Mouse (Mus musculus) hindbrain, postnatal 0 days (tissue): ENCODE data around the gene AU015836. TPM values are rescaled to one million over a fixed set of nuclear protein-coding genes. Genes with fewer than 3 reads are reported as not detected.

ENCODE experiments used
- ATAC-seq: fragments of 200-750 bp; cut with Nextera tagmentation; 2 replicates; pipeline ENCODE4 v1.8.0; 2017; ENCODE audit warnings: mild to moderate bottlenecking, moderate TSS enrichment, moderate library complexity
- DNase-seq: peaks from one replicate; pipeline ENCODE4 v3.0.0-alpha.2; 2015; ENCODE audit warnings: low spot score
- H3K27ac ChIP-seq: fragments of 300-500 bp; sonication (generic); 2 replicates; pipeline ENCODE4 v1.5.1; 2014; ENCODE audit warnings: mild to moderate bottlenecking
- H3K27me3 ChIP-seq: fragments of 300-500 bp; sonication (generic); 2 replicates; pipeline ENCODE4 v1.6.1; 2014; ENCODE audit warnings: low read length, mixed read lengths; ENCODE audit not compliant: insufficient read depth
- H3K36me3 ChIP-seq: fragments of 300-500 bp; sonication (generic); 2 replicates; pipeline ENCODE4 v1.6.1; 2014; ENCODE audit warnings: low read length, mixed read lengths; ENCODE audit not compliant: insufficient read depth
- H3K4me1 ChIP-seq: fragments of 300-500 bp; sonication (generic); 2 replicates; pipeline ENCODE4 v1.6.1; 2014; ENCODE audit warnings: antibody characterized with exemption, low read length, mixed read lengths; ENCODE audit not compliant: insufficient read depth
- H3K4me2 ChIP-seq: fragments of 300-500 bp; sonication (generic); 2 replicates; pipeline ENCODE4 v1.6.1; 2014; ENCODE audit warnings: low read depth, mild to moderate bottlenecking, low read length, moderate library complexity, mixed read lengths
- H3K4me3 ChIP-seq: fragments of 300-500 bp; sonication (generic); 2 replicates; pipeline ENCODE4 v1.5.1; 2014; ENCODE audit warnings: low read length
- H3K9ac ChIP-seq: fragments of 300-500 bp; sonication (generic); replicated peaks from 2 replicates; pipeline ENCODE4 v1.6.1; 2014; ENCODE audit warnings: mild to moderate bottlenecking, low read length, moderate library complexity, mixed read lengths
- H3K9me3 ChIP-seq: fragments of 300-500 bp; sonication (generic); 2 replicates; pipeline ENCODE4 v1.6.1; 2016; ENCODE audit warnings: low read length, mixed read lengths
- CTCF ChIP-seq: IDR thresholded peaks from 2 replicates; pipeline ENCODE4 v1.5.1; 2016; ENCODE audit warnings: antibody characterized with exemption, control low read depth, low read depth
- WGBS: fragments of 180-500 bp; shearing (Covaris S2); extraction: QIAGEN DNeasy Blood & Tissue Kit; methylation state at CpG from one replicate; pipeline ENCODE4 v1.1.7; 2014; 5-methylcytosine and 5-hydroxymethylcytosine counted together
- polyA plus RNA-seq: library from polyadenylated mRNA; unstranded; fragments of >200 nt; fragmentation: Nextera tagmentation; extraction: Ambion mirVana; gene quantifications from 2 replicates; pipeline ENCODE4 v1.2.1, GENCODE M21; 2015
- total RNA-seq: library from RNA; depleted of rRNA; stranded (reverse); fragments of >200 nt; gene quantifications from 2 replicates; pipeline ENCODE4 v1.2.3, GENCODE M21; 2014; rRNA removed

The AU015836 gene
- not detected in 2 replicates for total RNA-seq
- not detected in 2 replicates for polyA plus RNA-seq

- no peak within 1 kb of the TSS for H3K4me3 ChIP-seq
- H3K9me3 ChIP-seq, result no peaks in the 10 kb centered on the region
- no peak within 1 kb of the TSS for H3K9ac ChIP-seq
- DNase-seq (no peak), ATAC-seq (no peak)
- no peak within 1 kb of the TSS for H3K27ac ChIP-seq
- TF ChIP-seq CTCF, result no peak
- H3K36me3 ChIP-seq, result no peaks in the 10 kb centered on the region
- H3K4me1 ChIP-seq, result no peaks in the 10 kb centered on the region
- 67% methylated on average over 14 of the region's 14 CpGs for WGBS
- H3K27me3 ChIP-seq, result no peaks in the 10 kb centered on the region
- no peak within 1 kb of the TSS for H3K4me2 ChIP-seq
Observed at GRCm38 (mm10) chrX:93968444-93968843, at the start of gene AU015836. TSS of gene AU015836 (plus strand) at chrX:93968659.

- Histone ChIP-seq H3K9me3 (no peaks in the 10 kb centered on the region), H3K36me3 (no peaks in the 10 kb centered on the region), H3K9ac (no peak overlapping the region), H3K27ac (no peak overlapping the region), H3K4me2 (no peak overlapping the region), H3K4me1 (no peaks in the 10 kb centered on the region), H3K27me3 (no peaks in the 10 kb centered on the region), H3K4me3 (no peak overlapping the region)
- DNase-seq, result no peak
- no peak for ATAC-seq
- 66% methylated on average over 3 of the region's 3 CpGs for WGBS
- no peak for TF ChIP-seq CTCF
Observed at GRCm38 (mm10) chrX:93919017-93919416, 49.4 kb upstream of the AU015836 start.

- no peak overlapping the region for H3K27ac ChIP-seq
- no peak overlapping the region for H3K4me3 ChIP-seq
- no peak for TF ChIP-seq CTCF
- ATAC-seq (no peak), DNase-seq (no peak)
- no peaks in the 10 kb centered on the region for H3K27me3 ChIP-seq
- H3K9me3 ChIP-seq, result no peaks in the 10 kb centered on the region
- 89% methylated on average over 3 of the region's 3 CpGs for WGBS
- no peak overlapping the region for H3K9ac ChIP-seq
- no peaks in the 10 kb centered on the region for H3K4me1 ChIP-seq
- H3K4me2 ChIP-seq, result no peak overlapping the region
- no peaks in the 10 kb centered on the region for H3K36me3 ChIP-seq
Observed at GRCm38 (mm10) chrX:93928379-93928778, 40.1 kb upstream of the AU015836 start.

- H3K9me3 ChIP-seq, result no peaks in the 10 kb centered on the region
- no peak overlapping the region for H3K4me3 ChIP-seq
- no peaks in the 10 kb centered on the region for H3K36me3 ChIP-seq
- DNase-seq, result no peak
- no peak overlapping the region for H3K9ac ChIP-seq
- no peak for TF ChIP-seq CTCF
- no peak overlapping the region for H3K4me2 ChIP-seq
- no peaks in the 10 kb centered on the region for H3K4me1 ChIP-seq
- no peak for ATAC-seq
- 83% methylated on average over 1 of the region's 1 CpGs for WGBS
- no peak overlapping the region for H3K27ac ChIP-seq
- H3K27me3 ChIP-seq, result no peaks in the 10 kb centered on the region
Observed at GRCm38 (mm10) chrX:93928794-93929193, 39.7 kb upstream of the AU015836 start.

- H3K4me2 ChIP-seq, result no peak overlapping the region
- 87% methylated on average over 3 of the region's 3 CpGs for WGBS
- H3K36me3 ChIP-seq, result no peaks in the 10 kb centered on the region
- no peaks in the 10 kb centered on the region for H3K9me3 ChIP-seq
- H3K27me3 ChIP-seq, result no peaks in the 10 kb centered on the region
- DNase-seq, result no peak
- no peak overlapping the region for H3K4me3 ChIP-seq
- no peak for TF ChIP-seq CTCF
- no peak for ATAC-seq
- no peaks in the 10 kb centered on the region for H3K4me1 ChIP-seq
- H3K27ac ChIP-seq, result no peak overlapping the region
- no peak overlapping the region for H3K9ac ChIP-seq
Observed at GRCm38 (mm10) chrX:93931694-93932093, 36.8 kb upstream of the AU015836 start.

GRCm38 (mm10) chrX:93956727-93957126, 11.7 kb upstream of the AU015836 start:
- DNase-seq (peak; percentile 62), ATAC-seq (peak; percentile 63; the same call in 1 of the 2 replicates)
- Histone ChIP-seq H3K4me3 (no peak overlapping the region), H3K9me3 (no peaks in the 10 kb centered on the region), H3K9ac (no peak overlapping the region), H3K36me3 (no peaks in the 10 kb centered on the region), H3K4me2 (no peak overlapping the region), H3K27ac (no peak overlapping the region), H3K4me1 (no peaks in the 10 kb centered on the region), H3K27me3 (no peaks in the 10 kb centered on the region)
- TF ChIP-seq CTCF, result peak; percentile 64
- 30% methylated on average over 1 of the region's 1 CpGs for WGBS

- H3K9me3 ChIP-seq, result no peaks in the 10 kb centered on the region
- TF ChIP-seq CTCF, result no peak
- 78% methylated on average over 3 of the region's 3 CpGs for WGBS
Observed at GRCm38 (mm10) chrX:93958502-93958901, 10.0 kb upstream of the AU015836 start.

More at GRCm38 (mm10) chrX:93958502-93958901, 10.0 kb upstream of the AU015836 start:
- DNase-seq, result no peak
- Histone ChIP-seq H3K4me1 (no peaks in the 10 kb centered on the region), H3K4me3 (no peak overlapping the region), H3K27me3 (no peaks in the 10 kb centered on the region), H3K36me3 (no peaks in the 10 kb centered on the region), H3K27ac (no peak overlapping the region), H3K9ac (no peak overlapping the region), H3K4me2 (no peak overlapping the region)
- ATAC-seq, result no peak
